Mouse (Mus musculus): ENCODE measurements around the gene Asxl2. TPM values are rescaled to one million over a fixed set of nuclear protein-coding genes. Genes with fewer than 3 reads are reported as not detected.

Asxl2 gene
- total and polyA plus RNA-seq, 2 experiments from 2014 or later = 7.3 to 19.9 TPM

DNA sequence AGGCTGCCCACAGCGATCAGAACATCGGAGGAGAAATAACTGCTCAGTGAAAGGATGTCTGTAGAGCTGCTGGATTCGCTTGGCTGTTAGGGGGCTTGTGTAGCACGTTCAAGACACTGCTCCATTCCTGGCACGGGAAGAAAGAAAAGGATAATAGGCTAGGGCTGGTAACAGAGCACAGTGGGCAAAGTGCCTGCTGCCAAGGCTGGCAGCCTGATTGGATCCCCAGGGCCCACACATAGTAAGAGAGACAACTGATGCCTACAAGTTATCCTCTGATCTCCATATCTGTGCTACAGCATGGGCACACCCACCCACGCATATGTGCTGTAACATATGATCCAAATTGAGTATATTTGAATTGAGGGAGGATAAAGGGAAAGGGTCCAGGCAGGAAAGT lies 20.1 kb upstream of the Asxl2 start:
- no peak for TF ChIP-seq CTCF (IDR thresholded peaks at IDR 0.05; ENCODE audit: low read depth)
- no peak overlapping the region for H3K27ac ChIP-seq (ENCODE audit: low read depth, low read length)
- DNase-seq (peak; percentile 60), ATAC-seq (peak; percentile 72)
- H3K4me2 ChIP-seq (ENCODE audit: low read depth) = no peak overlapping the region
- no peaks in the 10 kb centered on the region for H3K27me3 ChIP-seq (ENCODE audit: insufficient read depth, low read length)
- no peaks in the 10 kb centered on the region for H3K4me1 ChIP-seq (ENCODE audit: insufficient read depth)
- no peak overlapping the region for H3K4me3 ChIP-seq (ENCODE audit: low read depth, low read length)
- peaks cover 28% of the 10 kb centered on the region for H3K36me3 ChIP-seq (ENCODE audit: insufficient read depth)
- H3K9ac ChIP-seq = no peak overlapping the region
- H3K9me3 ChIP-seq (ENCODE audit: low read length) = no peaks in the 10 kb centered on the region
- WGBS = 41% methylated on average over 6 of the region's 6 CpGs

DNA sequence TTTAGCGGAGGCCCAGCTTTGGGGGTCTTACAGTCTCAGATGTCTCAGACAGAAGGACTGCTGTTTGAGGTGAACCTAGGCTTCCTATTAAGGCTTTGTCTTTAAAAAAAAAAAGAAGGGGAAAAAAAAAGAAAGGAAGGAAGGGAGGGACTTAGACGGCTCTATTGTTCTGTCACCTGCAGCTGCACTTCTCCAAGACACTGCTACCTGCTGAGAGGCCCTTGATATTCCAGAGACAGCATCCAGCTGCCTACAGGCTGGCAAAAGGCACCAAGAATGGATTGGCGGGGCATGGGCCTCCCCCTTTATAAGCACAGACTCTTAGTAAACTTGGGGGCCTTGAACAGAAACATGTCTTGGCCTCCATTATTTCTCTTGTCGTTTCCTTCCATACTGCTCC lies 11.7 kb upstream of the Asxl2 start:
- no peaks in the 10 kb centered on the region for H3K9me3 ChIP-seq (ENCODE audit: low read length)
- no peak overlapping the region for H3K4me2 ChIP-seq (ENCODE audit: low read depth)
- WGBS = 89% methylated on average over 4 of the region's 4 CpGs
- H3K9ac ChIP-seq = no peak overlapping the region
- H3K4me1 ChIP-seq (ENCODE audit: insufficient read depth) = no peaks in the 10 kb centered on the region
- no peak for TF ChIP-seq CTCF (IDR thresholded peaks at IDR 0.05; ENCODE audit: low read depth)
- ATAC-seq (no peak), DNase-seq (no peak)
- no peak overlapping the region for H3K27ac ChIP-seq (ENCODE audit: low read depth, low read length)
- H3K4me3 ChIP-seq (ENCODE audit: low read depth, low read length) = no peak overlapping the region
- no peaks in the 10 kb centered on the region for H3K36me3 ChIP-seq (ENCODE audit: insufficient read depth)
- H3K27me3 ChIP-seq (ENCODE audit: insufficient read depth, low read length) = no peaks in the 10 kb centered on the region

DNA sequence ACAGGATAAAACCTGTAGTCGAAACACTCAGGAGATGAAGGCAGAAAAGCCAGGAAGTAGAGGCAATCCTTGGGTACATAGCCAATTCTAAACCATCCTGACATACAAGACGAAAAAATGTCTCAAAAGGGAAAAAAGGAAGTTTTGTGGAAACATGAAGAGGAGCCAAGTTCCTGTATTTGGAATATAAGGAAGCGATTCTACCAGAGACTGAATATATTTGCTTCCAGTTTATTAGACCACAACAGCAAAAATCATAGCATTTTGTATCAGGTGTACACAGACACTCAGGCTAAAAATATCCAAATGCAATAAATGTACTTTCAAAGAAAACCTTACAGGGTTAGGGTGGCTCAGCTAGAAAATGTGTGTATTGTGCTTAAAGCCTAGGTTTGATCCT lies 7.9 kb upstream of the Asxl2 start:
- Histone ChIP-seq H3K36me3 (ENCODE audit: insufficient read depth) (no peaks in the 10 kb centered on the region), H3K4me2 (ENCODE audit: low read depth) (no peak overlapping the region), H3K27me3 (ENCODE audit: insufficient read depth, low read length) (no peaks in the 10 kb centered on the region), H3K9ac (no peak overlapping the region), H3K4me1 (ENCODE audit: insufficient read depth) (no peaks in the 10 kb centered on the region), H3K9me3 (ENCODE audit: low read length) (no peaks in the 10 kb centered on the region), H3K4me3 (ENCODE audit: low read depth, low read length) (no peak overlapping the region), H3K27ac (ENCODE audit: low read depth, low read length) (no peak overlapping the region)
- WGBS = 88% methylated on average over 3 of the region's 3 CpGs
- TF ChIP-seq CTCF (IDR thresholded peaks at IDR 0.05; ENCODE audit: low read depth) = no peak
- no peak for ATAC-seq
- DNase-seq = no peak

DNA sequence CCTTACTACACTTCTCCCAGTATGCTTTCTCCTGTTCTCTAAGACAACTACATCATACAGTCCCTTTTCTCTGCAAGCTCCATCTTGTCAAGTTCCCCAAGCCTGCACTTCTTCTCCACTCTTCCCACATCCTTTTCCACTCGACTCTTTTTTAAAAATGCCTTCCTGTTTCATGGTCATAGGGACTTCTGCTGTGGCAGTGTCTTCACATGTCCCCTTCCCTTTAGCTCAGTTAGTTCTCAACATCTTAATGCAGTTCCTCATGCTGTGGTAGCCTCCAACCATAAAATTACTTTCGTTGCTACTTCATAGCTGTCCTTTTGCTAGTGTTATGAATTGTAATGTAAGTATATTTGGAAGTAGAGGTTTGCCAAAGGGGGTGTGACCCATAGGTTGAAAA lies 6.1 kb upstream of the Asxl2 start:
- DNase-seq (no peak), ATAC-seq (no peak)
- no peak overlapping the region for H3K27ac ChIP-seq (ENCODE audit: low read depth, low read length)
- no peak overlapping the region for H3K4me2 ChIP-seq (ENCODE audit: low read depth)
- 87% methylated on average over 2 of the region's 2 CpGs for WGBS
- no peaks in the 10 kb centered on the region for H3K4me1 ChIP-seq (ENCODE audit: insufficient read depth)
- no peak overlapping the region for H3K4me3 ChIP-seq (ENCODE audit: low read depth, low read length)
- H3K36me3 ChIP-seq (ENCODE audit: insufficient read depth) = no peaks in the 10 kb centered on the region
- H3K9ac ChIP-seq = no peak overlapping the region
- H3K9me3 ChIP-seq (ENCODE audit: low read length) = no peaks in the 10 kb centered on the region
- TF ChIP-seq CTCF (IDR thresholded peaks at IDR 0.05; ENCODE audit: low read depth) = no peak
- no peaks in the 10 kb centered on the region for H3K27me3 ChIP-seq (ENCODE audit: insufficient read depth, low read length)

DNA sequence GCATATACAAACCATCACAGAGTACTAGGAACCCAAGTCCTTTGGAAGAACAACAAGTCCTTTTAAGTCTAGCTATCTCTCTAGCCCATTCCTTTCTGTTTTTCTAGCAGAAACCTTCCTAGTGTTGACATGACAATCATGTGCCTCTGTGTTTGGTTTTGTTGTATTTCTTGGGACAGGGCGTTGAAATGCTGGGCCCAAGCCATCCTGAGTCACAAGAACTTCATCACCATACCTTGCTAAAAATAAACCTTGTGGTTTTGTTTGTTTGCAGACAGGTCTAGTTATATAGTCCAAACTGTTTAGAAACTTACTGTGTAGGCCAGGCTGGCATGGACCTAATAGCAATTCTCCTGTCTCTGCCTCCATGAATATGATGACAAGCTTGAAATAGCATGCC lies 3.9 kb upstream of the Asxl2 start:
- Histone ChIP-seq H3K27ac (ENCODE audit: low read depth, low read length) (no peak overlapping the region), H3K9me3 (ENCODE audit: low read length) (no peaks in the 10 kb centered on the region), H3K36me3 (ENCODE audit: insufficient read depth) (no peaks in the 10 kb centered on the region), H3K4me2 (ENCODE audit: low read depth) (no peak overlapping the region), H3K4me1 (ENCODE audit: insufficient read depth) (no peaks in the 10 kb centered on the region), H3K9ac (no peak overlapping the region), H3K4me3 (ENCODE audit: low read depth, low read length) (no peak overlapping the region), H3K27me3 (ENCODE audit: insufficient read depth, low read length) (no peaks in the 10 kb centered on the region)
- ATAC-seq (no peak), DNase-seq (no peak)
- TF ChIP-seq CTCF (IDR thresholded peaks at IDR 0.05; ENCODE audit: low read depth) = no peak
- 89% methylated on average over 1 of the region's 1 CpGs for WGBS

DNA sequence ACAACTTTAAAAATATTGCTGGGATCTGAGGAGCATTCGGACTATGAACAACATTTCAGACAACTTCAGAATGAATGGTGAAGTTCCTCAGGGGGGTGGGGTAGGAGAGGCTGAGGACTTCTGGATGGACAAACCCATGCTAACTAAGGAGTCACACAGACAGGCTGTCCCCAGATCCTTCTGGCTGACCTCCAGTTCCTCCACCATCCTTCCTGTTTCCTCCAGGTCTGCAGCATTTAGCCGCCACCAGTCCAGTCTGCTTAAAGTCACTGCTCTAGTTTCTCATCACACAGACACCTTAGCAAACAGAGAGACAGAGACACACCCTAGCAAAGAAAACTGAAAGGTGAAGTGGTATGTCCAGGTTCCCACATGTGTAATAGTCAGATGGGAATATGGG lies 2.5 kb upstream of the Asxl2 start:
- no peak for TF ChIP-seq CTCF (IDR thresholded peaks at IDR 0.05; ENCODE audit: low read depth)
- Histone ChIP-seq H3K27me3 (ENCODE audit: insufficient read depth, low read length) (no peaks in the 10 kb centered on the region), H3K4me3 (ENCODE audit: low read depth, low read length) (no peak overlapping the region), H3K4me1 (ENCODE audit: insufficient read depth) (peaks cover 4% of the 10 kb centered on the region; the same call in 1 of the 2 replicates), H3K9ac (no peak overlapping the region), H3K9me3 (ENCODE audit: low read length) (no peaks in the 10 kb centered on the region), H3K27ac (ENCODE audit: low read depth, low read length) (no peak overlapping the region), H3K36me3 (ENCODE audit: insufficient read depth) (no peaks in the 10 kb centered on the region), H3K4me2 (ENCODE audit: low read depth) (no peak overlapping the region)
- DNase-seq = no peak
- ATAC-seq = no peak
- WGBS = 90% methylated on average over 2 of the region's 2 CpGs

DNA sequence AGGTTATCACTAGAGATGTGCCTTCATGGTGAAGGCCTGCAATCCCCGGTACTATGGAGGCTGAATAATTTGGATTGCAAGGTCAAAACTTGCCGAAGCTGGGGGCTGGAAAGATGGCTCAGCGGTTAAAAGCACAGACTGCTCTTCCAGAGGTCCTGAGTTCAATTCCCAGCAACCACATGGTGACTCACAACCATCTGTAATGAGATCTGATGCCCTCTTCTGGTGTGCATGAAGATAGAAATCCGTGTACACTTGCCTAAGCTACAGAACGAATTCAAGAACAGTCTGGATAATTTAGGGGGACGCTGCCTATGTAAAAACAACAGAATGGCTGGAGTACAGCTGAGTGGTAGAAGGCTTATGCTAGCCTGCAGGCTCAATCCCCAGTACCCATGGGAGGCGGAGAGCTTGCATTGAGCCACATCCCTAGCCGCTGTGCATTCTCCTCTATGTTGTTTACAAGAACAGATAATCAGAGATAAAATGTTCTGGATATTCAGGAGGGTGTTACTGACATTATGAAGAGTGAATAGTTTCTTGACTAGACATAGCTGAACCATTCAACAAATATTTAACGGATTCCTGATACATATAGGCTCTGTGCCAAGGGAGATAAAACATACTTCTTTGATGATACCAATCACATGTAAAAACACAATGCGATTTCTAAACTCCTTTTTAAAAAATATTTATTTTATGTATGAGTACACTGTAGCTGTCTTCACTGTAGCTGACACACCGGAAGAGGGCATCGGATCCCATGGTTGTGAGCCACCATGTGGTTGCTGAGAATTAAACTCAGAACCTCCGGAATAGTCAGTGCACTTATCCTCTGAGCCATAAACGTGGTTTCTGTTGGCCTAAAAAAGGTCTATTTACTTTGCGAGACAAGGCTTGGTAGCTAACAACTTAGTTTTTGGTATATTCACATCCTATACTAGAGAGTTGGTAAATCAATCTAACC lies 999 bp upstream of the Asxl2 start:
- DNase-seq = peak; percentile 73
- no peaks in the 10 kb centered on the region for H3K36me3 ChIP-seq (ENCODE audit: insufficient read depth)

More for the DNA sequence above, 999 bp upstream of the Asxl2 start:
- Histone ChIP-seq H3K9ac (peak overlapping the region; percentile 97), H3K9me3 (ENCODE audit: low read length) (no peaks in the 10 kb centered on the region), H3K4me2 (ENCODE audit: low read depth) (peak overlapping the region; percentile 68), H3K4me1 (ENCODE audit: insufficient read depth) (peaks cover 4% of the 10 kb centered on the region; the same call in 1 of the 2 replicates), H3K27me3 (ENCODE audit: insufficient read depth, low read length) (no peaks in the 10 kb centered on the region), H3K27ac (ENCODE audit: low read depth, low read length) (peak overlapping the region; percentile 98), H3K4me3 (ENCODE audit: low read depth, low read length) (peak overlapping the region; percentile 96)
- peak; percentile 60 for ATAC-seq
- peak; percentile 66 for TF ChIP-seq CTCF (IDR thresholded peaks at IDR 0.05; ENCODE audit: low read depth)
- WGBS = 45% methylated on average over 15 of the region's 15 CpGs
